Mouse (Mus musculus): ENCODE measurements at regions not wholly inside any gene's neighbourhood (a gene's known extent, or its start where the extent isn't known, plus 50 kb on each side); places are given as distances from the start of the nearest gene placed in this dataset.

GRCm38 (mm10) chr15:36924171-36924570 lies 83.4 kb downstream of the Zfp706 start:
- TF ChIP-seq CTCF (IDR thresholded peaks at IDR 0.05; ENCODE audit: borderline replicate concordance, extremely low read depth, insufficient read depth, insufficient read length), result no peak
- TF ChIP-seq POLR2A (IDR thresholded peaks at IDR 0.05; ENCODE audit: borderline replicate concordance, extremely low read depth, insufficient read depth, insufficient read length, poor library complexity, severe bottlenecking), result no peak

All from brain, embryonic 14.5 days (tissue).